Mouse (Mus musculus) lung, postnatal 0 days (tissue): ENCODE measurements around the gene Midn. TPM values are rescaled to one million over a fixed set of nuclear protein-coding genes. Genes with fewer than 3 reads are reported as not detected.

ENCODE experiments used
- ATAC-seq: fragments of 200-750 bp; cut with Nextera tagmentation; 2 replicates; pipeline ENCODE4 v1.8.0; 2017; ENCODE audit warnings: moderate library complexity
- DNase-seq: peaks from one replicate; pipeline ENCODE4 v3.0.0-alpha.2; 2016; ENCODE audit warnings: low spot score
- H3K27ac ChIP-seq: fragments of 300-500 bp; sonication (generic); 2 replicates; pipeline ENCODE4 v1.5.1; 2014; ENCODE audit warnings: antibody characterized with exemption, mild to moderate bottlenecking, low read length, mixed read lengths
- H3K27me3 ChIP-seq: fragments of 300-500 bp; sonication (generic); replicated peaks from 2 replicates; pipeline ENCODE4 v1.6.1; 2014; ENCODE audit warnings: low read length, mixed read lengths; ENCODE audit not compliant: insufficient read depth
- H3K36me3 ChIP-seq: fragments of 300-500 bp; sonication (generic); 2 replicates; pipeline ENCODE4 v1.6.1; 2014; ENCODE audit warnings: low read length, mixed read lengths; ENCODE audit not compliant: insufficient read depth
- H3K4me1 ChIP-seq: fragments of 300-500 bp; sonication (generic); 2 replicates; pipeline ENCODE4 v1.6.1; 2014; ENCODE audit warnings: antibody characterized with exemption, low read depth, low read length, mixed read lengths; ENCODE audit not compliant: insufficient read depth
- H3K4me2 ChIP-seq: fragments of 300-500 bp; sonication (generic); replicated peaks from 2 replicates; pipeline ENCODE4 v1.6.1; 2014; ENCODE audit warnings: low read depth, mild to moderate bottlenecking, low read length, moderate library complexity, mixed read lengths
- H3K4me3 ChIP-seq: fragments of 300-500 bp; sonication (generic); 2 replicates; pipeline ENCODE4 v1.5.1; 2014; ENCODE audit warnings: low read depth, low read length
- H3K9ac ChIP-seq: fragments of 300-500 bp; sonication (generic); replicated peaks from 2 replicates; pipeline ENCODE4 v1.6.1; 2014; ENCODE audit warnings: low read depth, mild to moderate bottlenecking
- H3K9me3 ChIP-seq: fragments of 300-500 bp; sonication (generic); 2 replicates; pipeline ENCODE4 v1.6.1; 2016; ENCODE audit warnings: low read length, mixed read lengths
- CTCF ChIP-seq: IDR thresholded peaks from 2 replicates; pipeline ENCODE4 v1.5.1; 2016; ENCODE audit warnings: antibody characterized with exemption, mild to moderate bottlenecking
- EP300 ChIP-seq: IDR thresholded peaks from 2 replicates; pipeline ENCODE4 v1.6.1; 2016; ENCODE audit warnings: antibody characterized with exemption, mild to moderate bottlenecking, control low read depth
- WGBS: fragments of 180-500 bp; shearing (Covaris S2); extraction: QIAGEN DNeasy Blood & Tissue Kit; methylation state at CpG from one replicate; pipeline ENCODE4 v1.1.7; 2014; 5-methylcytosine and 5-hydroxymethylcytosine counted together
- polyA plus RNA-seq: library from polyadenylated mRNA; unstranded; fragments of >200 nt; fragmentation: Nextera tagmentation; extraction: Ambion mirVana; gene quantifications from 2 replicates; pipeline ENCODE4 v1.2.1, GENCODE M21; 2015

The Midn gene
- polyA plus RNA-seq, 1 experiment from 2014 or later: 13.2 TPM

DNA sequence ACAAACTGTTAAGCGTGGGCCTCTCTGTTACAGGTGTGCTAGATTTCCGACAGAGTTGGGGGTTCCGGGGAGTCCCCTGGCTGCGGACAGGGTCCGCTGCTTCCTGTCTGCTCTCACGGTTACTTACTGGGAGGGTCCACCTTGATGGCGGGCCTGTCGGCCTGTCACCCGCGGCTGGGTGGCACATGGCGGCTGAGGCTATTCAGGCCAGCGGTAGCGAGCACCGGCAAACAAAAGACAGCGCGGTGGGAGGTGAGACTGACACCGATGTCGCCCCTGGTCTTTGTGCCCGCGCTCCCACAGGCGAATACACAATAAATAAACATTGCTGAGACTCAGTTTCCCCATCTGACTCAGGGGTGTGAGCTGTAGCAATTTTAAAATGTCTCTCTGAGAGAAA is 41.9 kb downstream of the Midn start:
- Histone ChIP-seq H3K27me3 (peaks cover 20% of the 10 kb centered on the region), H3K36me3 (no peaks in the 10 kb centered on the region), H3K4me3 (peak overlapping the region; percentile 37), H3K4me1 (no peaks in the 10 kb centered on the region; the same call in 1 of the 2 replicates), H3K9me3 (no peaks in the 10 kb centered on the region), H3K4me2 (peak overlapping the region; percentile 64), H3K27ac (no peak overlapping the region), H3K9ac (no peak overlapping the region)
- 16% methylated on average over 21 of the region's 21 CpGs for WGBS
- ATAC-seq (no peak), DNase-seq (no peak)
- TF ChIP-seq CTCF: no peak
- no peak for TF ChIP-seq EP300

DNA sequence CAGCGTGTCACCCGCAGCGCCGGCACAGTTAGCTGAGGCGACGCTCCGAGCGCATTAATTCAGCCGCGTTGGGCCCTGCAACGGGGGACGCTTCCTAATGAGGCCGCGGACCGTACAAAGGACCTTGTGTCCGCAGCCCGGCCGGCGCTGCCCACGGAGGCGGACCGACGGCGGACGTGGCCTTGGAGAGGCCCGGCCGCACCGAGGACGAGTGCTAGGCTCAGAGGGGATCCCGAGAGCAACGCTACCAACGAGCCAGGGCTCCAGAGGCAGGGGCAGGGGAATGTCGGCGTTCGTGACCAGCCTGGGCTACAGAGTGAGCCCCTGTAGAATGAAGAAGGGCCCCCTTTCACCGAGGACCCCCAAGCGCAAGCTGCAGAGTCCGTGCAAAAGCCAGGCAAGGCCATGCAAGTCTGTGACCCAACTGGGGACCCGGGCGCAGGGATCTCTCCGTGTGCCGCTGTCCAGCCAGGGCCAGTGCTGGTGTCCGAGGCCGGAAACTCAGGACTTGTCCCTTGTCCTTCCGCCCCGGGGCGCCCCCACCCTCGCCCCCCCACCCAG is 42.5 kb downstream of the Midn start:
- H3K4me2 ChIP-seq: peak overlapping the region; percentile 64
- H3K9ac ChIP-seq: no peak overlapping the region
- no peaks in the 10 kb centered on the region; the same call in 1 of the 2 replicates for H3K4me1 ChIP-seq
- H3K27me3 ChIP-seq: peaks cover 20% of the 10 kb centered on the region
- H3K9me3 ChIP-seq: no peaks in the 10 kb centered on the region
- WGBS: under 1% methylated on average over 47 of the region's 48 CpGs
- H3K4me3 ChIP-seq: peak overlapping the region; percentile 37
- H3K36me3 ChIP-seq: no peaks in the 10 kb centered on the region
- H3K27ac ChIP-seq: no peak overlapping the region
- ATAC-seq: peak; percentile 73
- peak; percentile 51 for DNase-seq
- TF ChIP-seq CTCF (no peak), EP300 (no peak)

DNA sequence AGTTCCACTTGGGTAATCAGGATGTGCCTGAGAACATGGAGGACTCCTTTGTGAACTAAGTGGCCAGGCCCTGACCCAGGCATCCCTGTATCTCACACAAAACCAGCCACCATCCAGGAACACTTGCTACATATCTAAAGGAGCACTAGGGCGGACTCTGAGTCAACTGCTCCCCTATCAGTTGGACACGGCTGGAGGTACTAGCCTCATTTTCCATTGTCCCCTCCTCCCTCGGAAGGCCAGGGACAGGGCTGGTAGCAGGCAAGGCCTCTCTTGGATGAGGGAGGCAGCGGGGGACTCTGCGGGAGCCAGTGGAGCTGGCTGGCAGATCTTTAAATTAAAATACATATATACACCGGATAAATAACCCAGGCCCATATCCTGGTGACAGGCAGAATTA is 45.9 kb downstream of the Midn start:
- TF ChIP-seq CTCF (no peak), EP300 (no peak)
- no peak for ATAC-seq
- H3K27ac ChIP-seq: no peak overlapping the region
- H3K36me3 ChIP-seq: no peaks in the 10 kb centered on the region
- no peak overlapping the region for H3K4me3 ChIP-seq
- peaks cover 14% of the 10 kb centered on the region for H3K27me3 ChIP-seq
- H3K9ac ChIP-seq: no peak overlapping the region
- H3K4me2 ChIP-seq: no peak overlapping the region
- no peaks in the 10 kb centered on the region; the same call in 1 of the 2 replicates for H3K4me1 ChIP-seq
- H3K9me3 ChIP-seq: no peaks in the 10 kb centered on the region
- WGBS: 86% methylated on average over 6 of the region's 6 CpGs
- DNase-seq: no peak

DNA sequence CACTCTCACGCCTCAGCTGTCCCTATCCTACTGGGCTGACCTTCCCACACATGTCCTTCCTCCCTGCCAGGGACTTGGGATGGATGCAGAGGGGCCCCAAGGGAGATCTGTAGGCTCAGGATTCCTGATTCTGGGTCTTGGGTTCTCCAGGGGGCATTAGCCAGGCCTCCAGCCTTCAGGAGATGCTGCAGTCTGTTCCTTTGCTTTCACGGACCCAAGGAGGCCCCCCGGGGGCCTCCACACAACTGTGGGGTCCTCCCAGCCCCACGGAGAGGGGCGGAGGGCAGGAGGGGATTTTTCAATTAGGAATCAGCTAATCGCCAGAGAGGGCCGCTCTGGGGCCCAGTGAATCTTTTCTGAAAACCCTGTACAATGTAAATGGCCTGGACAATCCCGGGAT is 46.4 kb downstream of the Midn start:
- no peak overlapping the region for H3K27ac ChIP-seq
- H3K4me1 ChIP-seq: no peaks in the 10 kb centered on the region; the same call in 1 of the 2 replicates
- no peak overlapping the region for H3K4me2 ChIP-seq
- DNase-seq (no peak), ATAC-seq (no peak)
- WGBS: 66% methylated on average over 8 of the region's 8 CpGs
- no peak for TF ChIP-seq CTCF
- TF ChIP-seq EP300: no peak
- no peak overlapping the region for H3K4me3 ChIP-seq
- no peaks in the 10 kb centered on the region for H3K36me3 ChIP-seq
- H3K27me3 ChIP-seq: peaks cover 9% of the 10 kb centered on the region
- H3K9me3 ChIP-seq: no peaks in the 10 kb centered on the region
- H3K9ac ChIP-seq: no peak overlapping the region

DNA sequence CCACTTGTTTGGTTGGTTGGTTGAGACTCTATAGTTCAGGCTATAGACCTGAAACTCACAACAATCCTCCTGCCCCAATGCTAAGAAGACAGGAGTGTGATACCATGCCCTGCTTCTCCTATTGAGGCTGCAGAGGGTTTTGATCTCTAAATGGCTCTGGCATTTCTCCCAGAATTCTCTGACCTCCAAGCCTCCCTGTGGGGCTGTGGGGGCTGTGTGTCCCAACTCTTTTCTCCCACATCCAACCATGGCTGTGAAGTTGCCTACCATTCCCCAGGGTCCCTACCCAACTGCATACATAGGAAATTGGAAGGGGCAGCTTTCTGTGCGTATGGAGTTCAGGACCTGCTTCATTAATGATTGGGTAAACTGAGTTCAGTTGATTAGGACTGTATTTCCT is 48.1 kb downstream of the Midn start:
- ATAC-seq: no peak

DNA sequence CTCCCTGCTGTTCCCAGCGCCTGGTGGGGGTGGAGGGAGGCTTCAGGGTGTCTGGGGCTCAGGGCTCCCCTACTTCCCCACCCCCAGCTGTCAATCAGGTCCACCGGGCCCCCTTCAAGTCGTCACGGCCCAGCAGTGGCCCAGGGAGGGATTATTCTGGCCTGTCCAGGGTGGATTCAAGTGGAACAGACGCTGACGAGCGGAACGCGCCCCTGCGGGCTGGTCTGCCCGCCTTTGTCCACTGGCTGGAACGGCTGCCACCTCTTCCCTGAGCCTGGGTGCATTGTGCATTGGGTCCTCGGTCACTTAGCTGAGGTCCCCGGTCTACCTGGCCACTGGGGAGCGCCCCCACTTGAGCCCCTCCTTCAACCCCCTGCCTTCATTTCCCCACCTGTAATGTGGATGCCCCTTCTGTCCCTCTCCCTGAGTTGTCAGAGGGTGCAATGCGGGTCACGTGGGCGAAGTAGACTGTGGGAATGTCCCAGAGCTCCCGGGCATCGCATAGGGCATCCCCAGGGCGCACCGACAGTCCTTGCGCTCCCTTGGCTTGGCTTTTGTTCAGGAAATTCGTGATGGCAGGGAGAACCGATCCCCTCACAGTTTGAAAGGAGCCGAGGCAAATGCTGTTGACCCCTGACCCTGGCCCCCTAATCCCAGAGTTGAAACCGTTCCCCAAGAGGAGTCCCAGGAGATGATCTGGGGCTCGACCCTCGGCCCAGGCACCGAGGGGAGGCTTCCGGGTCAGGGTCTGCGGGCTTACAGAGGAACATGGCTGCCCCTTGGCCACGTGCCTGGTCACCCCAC is 48.9 kb downstream of the Midn start:
- DNase-seq: no peak
- WGBS: 75% methylated on average over 33 of the region's 33 CpGs

More for the DNA sequence above, 48.1 kb downstream of the Midn start:
- H3K27ac ChIP-seq: no peak overlapping the region
- no peaks in the 10 kb centered on the region for H3K36me3 ChIP-seq
- no peak for DNase-seq
- TF ChIP-seq CTCF (no peak), EP300 (no peak)
- WGBS: 72% methylated on average over 1 of the region's 1 CpGs
- no peaks in the 10 kb centered on the region for H3K9me3 ChIP-seq
- no peaks in the 10 kb centered on the region for H3K27me3 ChIP-seq
- H3K4me3 ChIP-seq: no peak overlapping the region
- H3K4me2 ChIP-seq: no peak overlapping the region
- no peaks in the 10 kb centered on the region for H3K4me1 ChIP-seq
- H3K9ac ChIP-seq: no peak overlapping the region

More for the DNA sequence above, 48.9 kb downstream of the Midn start:
- no peaks in the 10 kb centered on the region for H3K4me1 ChIP-seq
- ATAC-seq: no peak
- no peaks in the 10 kb centered on the region for H3K27me3 ChIP-seq
- H3K4me3 ChIP-seq: no peak overlapping the region
- TF ChIP-seq EP300: no peak
- no peak for TF ChIP-seq CTCF
- H3K9me3 ChIP-seq: no peaks in the 10 kb centered on the region
- H3K36me3 ChIP-seq: no peaks in the 10 kb centered on the region
- no peak overlapping the region for H3K4me2 ChIP-seq
- H3K9ac ChIP-seq: no peak overlapping the region
- H3K27ac ChIP-seq: no peak overlapping the region
